Mouse (Mus musculus) B cell, adult 2 months (primary cell): ENCODE measurements around the gene Pde6d.
"Not testable (repeated sequence)": the region's sequence is repeated elsewhere in the genome, so short reads cannot be mapped to it uniquely, and the experiment has no call there.

Source experiments
- DNase-seq, 2 experiments: peaks; one replicate each; pipeline ENCODE4 v3.0.0; 2022

Gene Pde6d

DNA sequence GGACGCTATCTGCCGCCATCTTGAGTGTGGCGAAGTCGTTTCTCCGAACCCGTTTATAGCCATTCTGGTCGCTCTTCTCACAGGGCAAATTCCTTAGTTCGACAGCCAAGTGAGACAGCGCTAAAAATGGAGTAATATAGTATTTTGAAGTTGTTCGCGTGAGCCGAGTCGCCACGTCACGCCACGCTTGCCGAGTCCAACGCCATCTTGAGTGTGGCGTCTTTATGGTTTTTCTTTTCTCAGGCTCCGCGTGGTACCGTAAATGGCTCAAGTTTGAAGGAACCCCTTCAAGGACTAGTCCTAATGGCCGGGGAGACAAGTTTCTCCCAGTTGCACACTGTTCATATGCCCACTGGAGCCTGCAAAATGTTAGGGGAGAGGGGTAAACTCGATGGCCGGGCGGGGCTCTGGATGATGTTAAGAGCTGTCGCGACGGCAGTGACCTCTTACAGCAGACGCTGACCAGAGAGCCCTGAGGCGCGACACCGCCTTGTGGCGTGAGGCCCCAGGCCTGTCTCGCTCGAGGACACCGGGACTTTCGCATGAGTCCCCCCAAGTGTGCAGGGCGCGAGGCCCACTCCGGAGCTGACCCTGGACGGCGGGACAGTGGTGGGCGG is 56.8 kb downstream of the Pde6d start:
- DNase-seq, result peak in 1 of 2 experiments; percentile 86

DNA sequence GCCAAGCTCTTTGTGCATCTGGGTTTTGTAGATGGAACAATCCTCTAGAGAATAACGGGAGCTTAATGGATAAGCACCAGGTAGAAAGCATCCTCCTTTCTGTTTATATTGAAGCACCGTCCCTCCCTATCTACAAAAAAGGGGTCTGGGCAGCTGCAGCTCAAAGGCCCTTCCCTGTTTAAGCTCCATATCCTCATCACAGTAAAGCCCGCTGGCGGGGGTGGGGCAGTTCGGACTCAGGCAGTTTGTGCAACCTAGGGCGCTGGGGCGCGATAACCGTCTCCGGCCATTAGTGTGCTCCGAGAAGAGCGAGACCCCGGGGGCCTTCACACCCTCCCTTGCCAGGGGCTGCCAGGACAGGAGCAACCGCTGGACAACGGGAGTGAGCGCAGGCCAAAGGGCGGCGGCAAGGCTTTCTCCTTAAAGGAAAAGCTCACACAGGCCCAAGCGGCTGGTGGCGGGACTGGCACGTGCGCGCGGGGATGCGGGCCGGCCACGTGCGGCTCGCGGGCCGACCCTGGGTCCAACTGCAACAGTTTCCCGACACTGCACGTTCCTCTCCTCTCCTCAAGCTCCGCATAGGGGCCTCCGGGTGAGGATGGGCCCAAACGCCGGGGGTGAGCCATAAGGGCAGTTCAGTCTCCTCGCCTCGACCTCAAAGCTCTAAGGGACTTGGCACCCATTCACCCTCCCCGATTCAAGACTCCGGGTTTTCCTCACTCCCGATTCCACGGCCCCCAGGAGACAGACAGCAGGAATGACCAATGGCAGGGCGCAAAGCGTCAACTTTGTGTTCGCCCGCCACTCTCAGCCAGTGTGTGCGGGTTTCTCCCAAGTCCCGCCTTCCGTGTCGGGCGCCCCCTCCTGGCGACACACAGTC is 57.6 kb downstream of the Pde6d start:
- DNase-seq, result peak; percentile 98

DNA sequence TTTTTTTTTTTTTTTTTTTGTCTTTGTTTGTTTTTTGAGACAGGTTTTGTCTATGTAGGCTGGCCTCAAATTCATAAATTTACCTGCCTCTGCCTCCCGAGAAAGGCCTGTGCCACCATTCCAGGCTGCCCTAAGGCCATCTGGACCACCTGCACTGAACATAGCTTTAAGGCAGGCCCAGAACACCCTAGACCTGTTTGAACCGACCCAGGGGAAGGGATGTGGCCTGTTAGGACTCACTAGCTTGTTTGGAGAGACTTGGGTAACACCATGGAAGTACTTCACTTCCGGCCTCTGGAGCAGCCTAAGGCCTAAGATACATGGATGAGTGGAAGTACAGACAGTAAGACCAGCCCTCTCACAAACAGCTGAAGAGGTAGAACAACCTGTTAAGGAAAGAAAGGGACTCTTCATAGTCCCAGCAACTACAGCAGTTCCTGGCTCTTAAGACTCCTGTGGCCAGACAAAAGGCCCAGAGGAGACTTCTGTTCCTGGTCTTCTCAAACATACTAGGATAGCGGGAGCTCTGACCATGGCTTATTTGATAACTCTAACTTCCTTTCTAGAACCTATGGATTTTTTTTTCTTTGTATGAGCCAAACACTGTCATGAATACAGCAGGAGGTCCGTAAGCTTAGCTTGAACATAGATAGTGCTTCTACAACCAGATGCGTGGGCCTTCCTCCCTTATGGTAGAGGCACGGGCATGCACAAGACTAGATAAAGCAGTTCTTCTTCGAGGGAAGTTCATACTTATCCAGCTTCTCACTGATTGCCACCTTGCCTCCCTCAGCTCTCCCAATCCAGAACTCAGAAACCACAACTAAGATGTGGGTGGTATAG is 58.4 kb downstream of the Pde6d start:
- no peak for DNase-seq

DNA sequence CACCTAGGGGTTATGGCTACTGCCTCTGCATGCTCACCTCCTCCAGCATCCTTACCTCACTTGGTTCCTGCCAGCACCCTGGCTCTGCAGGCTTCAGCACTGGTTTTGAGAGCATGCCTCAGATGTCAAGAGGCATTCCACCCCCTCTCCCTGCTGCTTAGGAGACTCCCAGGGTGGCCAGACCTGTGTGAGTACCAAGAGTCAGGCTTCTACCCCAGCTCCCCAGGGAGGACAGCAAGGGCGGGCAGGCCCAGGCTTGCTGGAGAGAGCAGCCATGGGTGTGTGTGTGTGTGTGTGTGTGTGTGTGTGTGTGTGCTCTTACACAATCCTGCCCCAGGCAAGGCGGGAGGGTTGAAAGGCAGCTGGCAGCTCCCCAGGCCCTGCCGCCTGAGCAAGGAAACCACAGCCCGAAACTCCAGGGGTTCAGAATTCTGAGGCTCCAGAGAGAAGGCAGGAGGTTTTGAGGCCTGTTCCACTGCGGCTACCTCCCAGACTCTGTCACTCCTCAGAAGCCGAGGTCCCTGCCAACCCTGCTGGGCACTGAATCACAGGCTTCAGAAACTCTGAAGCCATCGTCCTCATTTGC is 60.0 kb downstream of the Pde6d start:
- DNase-seq, result no peak

DNA sequence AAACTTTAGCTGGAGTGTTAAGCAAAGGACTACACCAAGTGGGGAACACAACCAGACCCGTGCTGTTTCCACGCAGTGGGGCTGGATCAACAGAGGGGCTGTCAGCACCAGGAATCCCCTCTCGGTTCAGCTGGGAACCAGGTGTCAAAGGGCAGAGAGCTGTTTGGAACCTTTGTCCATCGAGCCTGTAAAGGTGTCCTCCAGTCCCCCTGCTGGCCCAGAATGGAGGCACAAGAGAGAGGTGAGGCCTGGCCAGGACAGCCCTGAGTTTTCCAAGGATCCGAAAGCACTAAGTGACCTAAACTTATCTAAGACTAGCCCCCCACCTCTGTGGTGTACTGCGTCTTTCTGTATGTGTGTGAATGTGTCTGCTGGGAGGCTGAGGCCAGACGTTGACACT is 62.1 kb downstream of the Pde6d start:
- peak; percentile 48 to 52 for DNase-seq

DNA sequence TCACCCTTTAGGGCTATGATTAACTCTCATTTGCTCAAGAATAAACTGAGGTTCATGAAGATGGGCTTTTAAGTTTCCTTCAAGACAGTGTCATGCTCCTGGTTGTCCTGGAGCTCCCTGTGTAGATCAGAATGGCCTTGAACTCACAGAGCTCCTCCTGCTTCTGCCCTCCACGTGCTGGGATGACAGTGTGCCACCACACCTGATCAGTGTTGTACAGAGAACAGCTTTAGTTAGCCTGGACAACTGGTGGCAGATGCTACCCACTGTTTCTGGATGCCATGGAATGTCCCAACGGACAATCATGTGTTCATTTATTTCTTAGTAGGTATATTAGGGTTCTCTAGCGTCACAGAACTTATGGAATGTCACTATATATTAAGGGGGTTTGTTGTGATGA is 65.4 kb downstream of the Pde6d start:
- DNase-seq, result no peak

DNA sequence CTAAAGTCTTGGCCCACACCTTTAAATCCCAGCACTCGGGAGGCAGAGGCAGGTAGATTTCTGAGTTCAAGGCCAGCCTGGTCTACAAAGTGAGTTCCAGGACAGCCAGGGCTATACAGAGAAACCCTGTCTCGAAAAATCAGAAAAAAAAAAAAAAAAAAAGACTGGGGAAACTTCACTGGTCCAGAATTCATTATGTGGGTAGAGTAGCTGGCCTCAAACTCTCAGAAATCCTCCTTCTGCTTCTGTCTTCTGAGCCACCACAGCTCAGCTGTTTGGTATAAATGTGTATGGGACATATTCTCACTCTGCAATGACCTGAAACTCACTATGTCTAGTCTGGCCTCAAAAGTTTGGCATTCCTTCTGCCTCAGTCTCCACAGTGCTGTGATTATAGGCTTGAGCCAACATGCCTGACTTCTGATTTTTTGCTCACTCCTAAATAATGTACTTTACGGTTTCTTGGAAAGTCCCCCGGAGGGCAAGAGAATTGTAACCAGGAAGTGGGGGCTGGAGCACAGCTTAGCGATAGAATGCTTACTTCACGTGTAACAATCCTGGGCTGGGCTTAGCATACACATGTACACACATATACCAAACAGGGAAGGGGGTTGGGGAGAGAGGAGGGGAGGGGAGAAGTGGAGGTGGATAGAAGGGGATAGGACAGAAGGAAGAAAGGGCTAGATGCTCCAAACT is 66.6 kb downstream of the Pde6d start:
- peak; percentile 41 to 43 for DNase-seq

DNA sequence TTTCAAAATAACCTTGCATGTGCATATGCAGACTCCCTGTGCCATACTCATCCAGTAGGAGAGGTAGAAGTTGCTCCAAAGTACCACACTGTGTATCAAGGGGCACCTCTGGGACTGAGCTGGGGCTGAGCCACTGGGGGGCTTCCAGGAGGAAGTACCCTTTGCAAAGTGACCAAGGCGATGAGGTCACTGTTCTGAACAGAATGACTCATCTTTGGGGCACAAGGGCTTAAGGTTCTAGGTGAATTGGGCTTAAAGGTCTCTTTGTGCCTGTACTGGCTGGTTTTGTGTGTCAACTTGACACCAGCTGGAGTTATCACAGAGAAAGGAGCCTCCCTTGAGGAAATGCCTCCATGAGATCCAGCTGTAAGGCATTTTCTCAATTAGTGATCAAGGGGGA is 69.4 kb downstream of the Pde6d start:
- not testable (repeated sequence) for DNase-seq

DNA sequence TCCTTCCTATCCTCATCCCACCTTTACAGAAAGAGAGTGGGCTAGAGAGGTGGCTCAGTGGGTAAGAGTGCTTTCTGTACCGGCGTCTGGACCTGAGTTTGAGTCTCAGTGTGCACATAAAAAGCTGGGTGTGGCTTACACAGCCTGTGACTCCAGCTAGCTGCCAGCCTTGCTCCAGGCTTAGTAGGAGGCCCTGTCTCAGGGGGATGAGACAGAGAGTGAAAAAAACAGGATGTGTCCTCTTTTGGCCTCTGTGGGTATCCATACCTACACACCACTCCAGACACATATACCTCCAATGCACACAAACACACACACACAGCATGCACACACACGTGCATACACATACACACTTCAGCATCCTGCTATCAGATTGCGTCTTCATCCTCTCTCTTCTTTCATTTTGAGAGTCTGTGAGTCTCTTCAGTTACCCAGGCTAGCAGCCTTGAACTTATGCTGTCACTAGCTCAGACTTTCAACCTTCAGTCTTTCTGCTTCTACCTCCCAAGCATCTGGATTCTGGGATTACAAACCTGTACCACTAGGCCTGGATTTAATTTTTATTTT is 70.2 kb downstream of the Pde6d start:
- DNase-seq, result no peak

DNA sequence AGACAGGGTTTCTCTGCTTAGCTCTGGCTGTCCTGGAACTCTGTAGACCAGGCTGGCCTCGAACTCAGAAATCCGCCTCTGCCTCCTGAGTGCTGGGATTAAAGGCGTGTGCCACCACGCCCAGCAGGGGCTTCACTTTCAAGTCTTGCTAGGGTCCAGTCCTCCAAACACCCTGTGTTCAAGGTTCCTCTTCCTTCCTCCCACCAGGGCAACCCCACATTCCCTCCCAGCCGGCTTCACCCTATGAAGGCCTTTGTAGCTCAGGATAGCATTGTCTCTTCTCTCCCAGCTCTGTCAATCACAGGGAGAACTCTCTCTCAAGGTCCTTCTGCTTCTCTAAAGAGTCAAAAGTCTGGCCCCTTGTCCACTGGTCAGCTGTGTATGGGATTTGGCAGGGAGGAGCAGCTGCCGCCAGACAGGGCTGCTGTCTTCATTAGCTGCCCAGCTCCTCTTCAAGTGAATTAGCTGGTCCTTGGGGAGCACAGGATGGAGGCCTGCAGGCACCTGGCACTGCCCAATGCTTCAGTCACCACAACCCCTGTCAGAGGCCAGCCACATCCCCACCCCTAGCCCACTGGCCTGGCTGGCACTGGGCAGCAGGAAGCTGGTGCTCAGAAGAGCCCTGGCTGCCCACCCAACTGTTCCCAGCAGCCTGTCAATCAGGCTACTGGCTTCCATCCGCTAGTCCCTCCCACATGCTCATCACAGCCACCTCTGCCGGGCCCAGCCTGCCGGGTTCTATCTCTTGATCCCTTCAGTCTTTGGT is 71.6 kb downstream of the Pde6d start:
- DNase-seq, result no peak

DNA sequence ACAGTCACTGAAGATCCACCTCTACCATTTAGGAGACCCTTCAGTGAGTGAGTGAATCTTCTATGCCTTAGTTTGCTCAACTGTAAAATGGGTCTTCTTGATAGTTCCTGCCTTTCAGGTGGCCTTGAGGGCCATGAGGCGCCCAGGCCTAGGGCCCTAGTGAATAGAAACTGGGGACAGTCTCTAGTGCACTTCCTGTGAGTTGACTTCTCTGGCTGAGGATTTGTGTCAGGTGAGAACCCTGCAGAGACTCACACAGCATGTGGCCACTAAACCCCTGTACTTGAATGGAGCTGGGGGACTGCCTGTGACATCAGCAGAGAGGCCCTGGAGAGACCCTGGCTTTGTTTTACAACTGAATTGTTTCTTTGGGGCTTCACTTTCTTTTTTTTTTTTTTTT is 72.2 kb downstream of the Pde6d start:
- peak; percentile 23 to 29 for DNase-seq

DNA sequence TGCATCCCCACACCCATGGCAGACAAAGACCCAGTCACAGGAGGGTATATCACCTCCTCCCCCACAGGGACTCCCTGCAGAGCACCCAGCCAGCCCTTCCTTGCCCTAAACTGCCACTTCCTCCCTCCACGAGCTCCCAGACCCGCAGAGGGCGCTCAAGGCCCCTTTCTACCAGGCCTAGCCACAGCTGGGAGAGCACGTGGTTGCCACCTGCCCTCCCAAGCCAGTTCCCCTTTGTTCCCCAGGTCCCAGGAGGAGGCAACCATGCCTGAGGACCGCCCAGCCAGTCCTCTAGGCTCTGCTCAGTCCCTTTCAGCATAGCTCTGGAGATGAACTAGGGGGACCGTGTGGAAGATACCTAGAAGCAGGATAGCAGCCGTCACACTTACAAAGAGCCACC is 73.0 kb downstream of the Pde6d start:
- DNase-seq, result peak; percentile 94 to 95

DNA sequence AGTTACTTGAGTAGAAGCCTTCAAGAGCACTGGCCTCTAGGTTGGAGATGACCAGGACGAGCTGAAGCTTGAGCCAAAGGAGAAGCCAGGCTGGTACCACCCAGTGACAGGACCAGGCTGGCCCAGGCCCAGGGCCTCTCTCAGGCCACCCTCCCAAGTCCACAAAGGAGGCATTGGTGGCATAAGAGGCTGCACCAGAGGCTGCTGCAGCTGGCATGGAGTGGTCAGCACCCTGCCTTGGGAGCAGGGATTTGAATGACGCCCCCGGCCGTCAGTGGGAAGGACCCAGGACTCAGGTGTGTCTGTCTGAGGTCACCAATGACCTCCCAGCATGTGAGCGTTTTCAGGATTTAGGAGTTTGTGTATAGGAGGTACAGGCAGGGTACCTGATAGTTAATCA is 74.6 kb downstream of the Pde6d start:
- no peak for DNase-seq

DNA sequence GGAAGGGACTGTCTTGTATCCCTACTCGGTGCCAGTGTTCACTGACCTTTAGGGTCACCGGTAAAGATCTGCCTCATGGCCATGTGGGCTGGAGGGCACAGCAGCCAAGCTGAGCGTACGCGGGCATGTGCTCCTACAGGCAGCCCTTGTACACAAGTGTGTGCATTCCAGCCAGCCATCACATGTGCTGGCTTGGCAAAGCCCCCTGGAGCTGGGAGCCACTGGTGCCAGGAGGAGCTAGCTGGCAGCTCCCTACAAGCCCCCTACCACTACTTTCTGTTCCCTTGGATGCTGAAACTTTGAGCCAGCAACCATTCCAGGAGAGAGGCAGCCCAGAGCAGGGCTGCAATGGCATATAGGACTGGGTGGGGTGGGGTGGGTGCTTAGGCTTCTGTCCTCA is 76.0 kb downstream of the Pde6d start:
- DNase-seq, result no peak

DNA sequence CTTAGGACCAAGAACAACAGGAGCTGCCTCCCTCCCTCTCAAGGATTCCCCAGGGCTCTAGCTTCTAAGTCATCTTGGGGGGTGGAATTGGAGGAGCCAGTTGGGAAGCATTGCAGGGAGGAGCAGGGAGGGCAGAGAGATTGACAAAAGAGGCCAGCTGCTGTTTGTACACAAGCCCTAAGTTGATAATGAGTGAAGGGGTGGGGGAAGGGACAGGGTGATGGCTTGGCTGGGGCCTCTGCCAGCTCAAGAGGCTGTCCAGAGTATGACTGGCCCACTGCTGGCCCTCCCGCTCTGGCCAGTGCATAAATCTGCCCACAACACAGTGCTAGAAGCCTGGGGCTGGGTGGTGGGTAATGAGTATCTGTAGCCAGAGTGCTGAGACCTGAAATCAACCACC is 77.0 kb downstream of the Pde6d start:
- no peak for DNase-seq

DNA sequence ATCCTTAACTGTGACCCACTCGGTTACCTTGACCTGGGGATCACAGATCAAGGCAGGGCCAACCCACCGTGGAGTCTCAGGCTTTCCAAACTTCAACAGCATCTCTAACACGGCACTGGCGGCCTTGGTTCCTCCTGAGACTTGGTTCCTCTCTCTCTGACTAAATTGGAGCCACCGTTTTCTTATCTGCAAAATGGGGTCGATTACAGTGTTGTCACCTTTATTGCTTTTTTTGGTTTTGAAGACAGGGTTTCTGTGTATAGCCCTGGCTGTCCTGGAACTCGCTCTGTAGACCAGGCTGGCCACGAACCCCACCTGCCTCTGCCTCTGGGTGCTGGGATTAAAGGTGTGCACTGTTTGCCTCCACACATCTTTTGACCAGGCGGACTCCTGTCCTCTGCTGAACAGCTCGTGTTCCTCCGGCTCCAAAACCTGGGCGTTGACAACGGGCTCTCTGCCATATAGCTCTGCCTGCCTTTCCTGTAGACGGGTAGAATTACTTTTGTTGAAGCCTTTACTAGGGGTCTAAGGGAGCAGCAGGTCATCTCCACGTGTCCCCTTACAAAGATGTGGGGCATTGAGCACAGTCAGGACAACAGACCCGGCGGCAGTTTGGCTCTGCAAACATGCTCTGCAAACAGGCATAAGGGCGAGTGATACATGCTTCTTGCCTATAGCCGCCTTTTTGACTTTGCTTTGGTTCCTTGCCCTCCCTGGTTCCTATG is 77.6 kb downstream of the Pde6d start:
- no peak for DNase-seq

DNA sequence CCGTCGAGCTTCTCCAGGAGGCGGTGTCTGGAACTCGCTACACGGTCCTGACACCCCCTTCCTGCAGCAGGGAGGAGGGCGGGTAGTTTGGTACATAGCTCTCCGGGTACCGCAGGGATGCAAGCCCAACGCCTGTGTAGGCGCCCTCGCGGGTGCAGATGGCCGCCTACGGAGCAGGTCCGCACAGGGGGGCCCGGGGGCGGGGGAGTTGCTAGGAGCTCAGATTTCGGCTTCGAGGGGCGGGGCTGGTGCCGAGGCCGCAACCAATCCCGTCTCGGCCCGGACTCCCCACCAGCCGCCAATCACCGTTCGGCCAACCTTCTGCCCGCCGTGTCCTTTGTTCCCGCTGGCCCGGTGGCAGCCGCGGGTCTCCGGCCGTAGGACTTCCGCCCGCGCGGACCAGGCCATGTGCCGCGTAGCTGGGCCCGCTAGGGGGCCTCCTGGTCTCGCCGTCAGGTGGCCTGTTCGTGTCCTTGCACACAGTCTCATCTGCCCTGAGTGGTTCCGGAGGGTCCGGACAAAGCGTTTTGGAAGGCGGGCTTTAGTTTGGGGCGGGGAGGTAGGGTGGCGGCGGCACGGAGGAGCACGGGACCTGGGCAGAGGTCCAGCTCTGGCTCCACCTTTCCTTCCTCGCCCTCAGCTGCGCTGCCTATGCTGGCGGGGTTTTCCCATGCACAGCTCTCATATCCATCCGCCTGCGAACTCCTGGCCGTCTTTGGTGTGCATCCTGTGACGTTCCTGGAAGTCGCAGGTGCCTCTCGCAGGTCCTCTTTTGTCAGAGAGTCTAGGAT is 78.3 kb downstream of the Pde6d start:
- peak; percentile 82 to 83 for DNase-seq

DNA sequence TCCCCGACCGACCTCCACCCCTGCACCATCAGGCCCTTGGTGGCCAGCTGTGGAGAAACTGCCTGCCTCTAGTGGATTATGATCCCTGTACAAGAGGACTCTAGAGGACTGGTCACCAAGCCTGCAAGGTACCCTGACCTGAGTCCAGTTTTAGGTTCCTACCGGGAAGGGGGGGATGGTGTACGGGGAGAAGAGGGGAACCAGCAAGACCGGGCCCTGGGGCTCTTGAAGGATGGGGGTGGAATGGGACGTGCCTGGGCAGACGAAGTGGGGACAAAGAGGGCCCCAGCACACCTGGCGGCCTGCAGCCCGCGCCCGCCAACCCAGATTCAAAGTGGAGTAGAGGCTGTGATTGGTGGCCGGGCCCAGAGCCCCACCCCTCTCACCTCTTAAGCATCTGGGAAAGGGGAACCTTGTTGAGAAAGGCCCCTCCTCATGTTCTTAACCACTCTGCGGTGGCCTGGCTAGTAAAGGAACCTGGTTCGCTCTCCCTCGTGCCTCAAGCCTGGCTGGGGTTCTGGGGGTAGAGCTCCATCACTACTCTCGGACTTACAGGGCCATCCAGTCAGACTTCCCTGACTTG is 79.2 kb downstream of the Pde6d start:
- DNase-seq, result peak; percentile 76 to 78
